Mouse (Mus musculus): ENCODE measurements around the gene Timm8a2. TPM values are rescaled to one million over a fixed set of nuclear protein-coding genes. Genes with fewer than 3 reads are reported as not detected.

Gene Timm8a2
- not detected in 2 replicates for polyA plus RNA-seq (2015; fragmentation: Nextera tagmentation; extraction: Ambion mirVana)

- Histone ChIP-seq H3K4me3 (replicated peaks) (no peak within 1 kb of the TSS), H3K9ac (replicated peaks) (no peak within 1 kb of the TSS), H3K9me3 (no peaks in the 10 kb centered on the region), H3K4me2 (replicated peaks) (no peak within 1 kb of the TSS), H3K4me1 (replicated peaks) (no peaks in the 10 kb centered on the region), H3K27ac (no peak within 1 kb of the TSS), H3K36me3 (no peaks in the 10 kb centered on the region), H3K27me3 (no peaks in the 10 kb centered on the region)
- WGBS = 96% methylated on average over 13 of the region's 13 CpGs
- no peak for ATAC-seq
Measured at GRCm38 (mm10) chr14:122034451-122034850, at the start of gene Timm8a2. TSS of gene Timm8a2 (plus strand) at chr14:122034674.

- no peaks in the 10 kb centered on the region for H3K27me3 ChIP-seq
- H3K36me3 ChIP-seq = no peaks in the 10 kb centered on the region
- ATAC-seq = no peak
- H3K4me1 ChIP-seq (replicated peaks) = 0 out of 2 replicates have a peak, but pooled peaks cover 3% of the 10 kb centered on the region
- H3K4me3 ChIP-seq (replicated peaks) = no peak overlapping the region
- H3K9me3 ChIP-seq = no peaks in the 10 kb centered on the region
- no peak overlapping the region for H3K4me2 ChIP-seq (replicated peaks)
- H3K9ac ChIP-seq (replicated peaks) = no peak overlapping the region
- WGBS = 86% methylated on average over 3 of the region's 3 CpGs
- no peak overlapping the region for H3K27ac ChIP-seq
Measured at GRCm38 (mm10) chr14:121985477-121985876, 49.0 kb upstream of the Timm8a2 start.

DNA sequence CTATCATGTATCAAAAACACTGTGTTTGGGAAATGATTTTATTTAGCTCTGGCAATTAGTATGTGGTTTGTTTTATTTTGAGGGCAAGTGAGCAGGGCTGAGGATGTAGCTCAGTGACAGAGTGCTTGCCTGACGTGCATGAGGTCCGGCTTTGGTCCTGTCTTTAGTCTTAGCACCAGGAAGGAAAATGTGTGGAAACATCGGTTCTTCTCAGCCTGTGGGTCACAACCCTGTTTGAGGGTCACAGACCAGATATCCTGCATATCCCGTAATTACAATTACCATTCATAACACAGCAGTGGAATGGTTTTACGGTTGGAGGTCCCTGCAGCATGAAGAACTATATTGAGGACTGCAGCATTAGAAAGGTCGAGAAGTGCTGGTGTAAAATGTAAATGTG lies 48.4 kb upstream of the Timm8a2 start:
- no peaks in the 10 kb centered on the region for H3K27me3 ChIP-seq
- no peaks in the 10 kb centered on the region for H3K9me3 ChIP-seq
- H3K9ac ChIP-seq (replicated peaks) = no peak overlapping the region
- H3K36me3 ChIP-seq = no peaks in the 10 kb centered on the region
- H3K4me2 ChIP-seq (replicated peaks) = no peak overlapping the region
- WGBS = 88% methylated on average over 6 of the region's 6 CpGs
- no peak for ATAC-seq
- H3K27ac ChIP-seq = no peak overlapping the region
- H3K4me1 ChIP-seq (replicated peaks) = 0 out of 2 replicates have a peak, but pooled peaks cover 3% of the 10 kb centered on the region
- no peak overlapping the region for H3K4me3 ChIP-seq (replicated peaks)

DNA sequence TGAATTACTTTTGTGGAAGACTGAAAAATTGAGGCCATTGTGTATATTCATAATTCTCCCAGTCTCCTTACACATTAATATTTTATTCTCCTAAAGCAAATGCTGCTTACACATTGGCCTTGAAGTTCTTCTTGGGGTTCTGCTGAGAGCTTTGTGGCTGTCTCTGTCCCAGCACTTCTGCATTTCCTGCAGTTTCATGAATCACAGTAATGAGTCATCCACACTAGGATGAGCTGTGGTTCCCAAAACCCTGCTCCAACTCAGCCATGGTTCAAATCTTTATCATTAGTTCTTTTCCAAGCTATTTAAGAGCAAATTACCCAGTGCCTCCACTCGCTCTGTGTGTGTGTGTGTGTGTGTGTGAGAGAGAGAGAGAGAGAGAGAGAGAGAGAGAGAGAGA lies 47.2 kb upstream of the Timm8a2 start:
- Histone ChIP-seq H3K4me1 (replicated peaks) (0 out of 2 replicates have a peak, but pooled peaks cover 3% of the 10 kb centered on the region), H3K4me2 (replicated peaks) (no peak overlapping the region), H3K27ac (no peak overlapping the region), H3K4me3 (replicated peaks) (no peak overlapping the region), H3K9me3 (no peaks in the 10 kb centered on the region), H3K36me3 (no peaks in the 10 kb centered on the region), H3K27me3 (no peaks in the 10 kb centered on the region), H3K9ac (replicated peaks) (no peak overlapping the region)
- no peak for ATAC-seq
- 94% methylated on average over 1 of the region's 1 CpGs for WGBS

- no peaks in the 10 kb centered on the region for H3K27me3 ChIP-seq
- H3K4me1 ChIP-seq (replicated peaks) = 0 out of 2 replicates have a peak, but pooled peaks cover 3% of the 10 kb centered on the region
- H3K27ac ChIP-seq = no peak overlapping the region
- no peak for ATAC-seq
- no peaks in the 10 kb centered on the region for H3K36me3 ChIP-seq
- H3K9ac ChIP-seq (replicated peaks) = no peak overlapping the region
- H3K4me2 ChIP-seq (replicated peaks) = no peak overlapping the region
- 83% methylated on average over 4 of the region's 4 CpGs for WGBS
- no peak overlapping the region for H3K4me3 ChIP-seq (replicated peaks)
- no peaks in the 10 kb centered on the region for H3K9me3 ChIP-seq
Measured at GRCm38 (mm10) chr14:121987691-121988090, 46.8 kb upstream of the Timm8a2 start.

- 97% methylated on average over 3 of the region's 3 CpGs for WGBS
- no peak overlapping the region for H3K9ac ChIP-seq (replicated peaks)
- peaks cover 7% of the 10 kb centered on the region for H3K36me3 ChIP-seq
- H3K27me3 ChIP-seq = no peaks in the 10 kb centered on the region
- no peaks in the 10 kb centered on the region for H3K9me3 ChIP-seq
- no peaks in the 10 kb centered on the region for H3K4me1 ChIP-seq (replicated peaks)
- no peak overlapping the region for H3K4me3 ChIP-seq (replicated peaks)
- no peak overlapping the region for H3K4me2 ChIP-seq (replicated peaks)
- ATAC-seq = no peak
- no peak overlapping the region for H3K27ac ChIP-seq
Measured at GRCm38 (mm10) chr14:121989331-121989730, 45.1 kb upstream of the Timm8a2 start.

DNA sequence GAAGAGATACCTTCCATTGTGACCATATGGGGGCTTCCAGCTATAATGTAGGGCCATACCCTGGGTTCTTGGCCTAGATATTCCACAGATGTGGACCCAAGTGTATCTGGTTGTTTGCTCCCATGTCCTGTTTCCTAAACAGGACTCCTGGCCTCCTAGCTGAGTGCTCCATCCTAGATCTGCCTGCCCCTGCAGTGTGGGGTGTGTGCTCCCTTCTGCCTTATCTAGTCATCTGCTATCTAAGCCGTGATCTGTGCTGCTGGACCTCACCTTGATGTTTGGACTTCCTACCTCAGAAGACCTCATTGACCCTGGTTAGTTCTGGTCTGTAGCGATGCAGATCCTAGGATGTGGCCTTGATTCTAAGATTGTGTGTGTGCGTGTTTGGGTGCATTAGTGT lies 44.6 kb upstream of the Timm8a2 start:
- Histone ChIP-seq H3K9me3 (no peaks in the 10 kb centered on the region), H3K4me3 (replicated peaks) (no peak overlapping the region), H3K27me3 (no peaks in the 10 kb centered on the region), H3K27ac (no peak overlapping the region), H3K4me2 (replicated peaks) (no peak overlapping the region), H3K36me3 (peaks cover 12% of the 10 kb centered on the region), H3K9ac (replicated peaks) (no peak overlapping the region), H3K4me1 (replicated peaks) (no peaks in the 10 kb centered on the region)
- ATAC-seq = no peak
- 97% methylated on average over 3 of the region's 3 CpGs for WGBS

GRCm38 (mm10) chr14:121990897-121991296 lies 43.6 kb upstream of the Timm8a2 start:
- 93% methylated on average over 6 of the region's 6 CpGs for WGBS
- Histone ChIP-seq H3K9me3 (no peaks in the 10 kb centered on the region), H3K27ac (no peak overlapping the region), H3K4me2 (replicated peaks) (no peak overlapping the region), H3K9ac (replicated peaks) (no peak overlapping the region), H3K36me3 (peaks cover 22% of the 10 kb centered on the region), H3K4me1 (replicated peaks) (no peaks in the 10 kb centered on the region), H3K4me3 (replicated peaks) (no peak overlapping the region), H3K27me3 (no peaks in the 10 kb centered on the region)
- ATAC-seq = no peak

DNA sequence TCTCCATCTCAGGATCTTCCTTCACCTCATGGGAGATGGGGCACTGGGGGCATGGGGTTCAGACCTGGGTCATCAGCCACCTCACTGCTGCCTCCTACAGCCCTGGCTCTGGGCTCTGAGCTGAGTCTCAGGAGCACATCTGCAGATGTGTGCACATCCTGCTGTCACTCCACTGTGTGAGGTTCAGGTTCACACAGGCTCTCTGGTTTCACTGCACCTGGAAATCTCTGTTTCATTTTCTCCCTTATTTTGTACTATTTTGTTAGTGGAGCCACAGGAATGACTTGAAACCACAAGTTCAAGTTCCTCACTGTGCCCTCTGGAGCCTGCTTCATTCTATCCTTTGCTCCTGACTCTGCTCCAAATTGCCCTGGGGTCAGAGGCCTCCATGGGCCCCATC lies 42.6 kb upstream of the Timm8a2 start:
- no peak for ATAC-seq
- H3K36me3 ChIP-seq = peaks cover 32% of the 10 kb centered on the region
- no peaks in the 10 kb centered on the region for H3K4me1 ChIP-seq (replicated peaks)
- H3K9me3 ChIP-seq = no peaks in the 10 kb centered on the region
- H3K27ac ChIP-seq = no peak overlapping the region
- no peak overlapping the region for H3K4me3 ChIP-seq (replicated peaks)
- no peaks in the 10 kb centered on the region for H3K27me3 ChIP-seq
- H3K4me2 ChIP-seq (replicated peaks) = no peak overlapping the region
- no peak overlapping the region for H3K9ac ChIP-seq (replicated peaks)

- H3K27ac ChIP-seq = no peak overlapping the region
- H3K9ac ChIP-seq (replicated peaks) = no peak overlapping the region
Measured at GRCm38 (mm10) chr14:121992395-121993280, 41.8 kb upstream of the Timm8a2 start.

GRCm38 (mm10) chr14:121993616-121994015 lies 40.9 kb upstream of the Timm8a2 start:
- WGBS = 92% methylated on average over 4 of the region's 4 CpGs
- no peak for ATAC-seq

More at GRCm38 (mm10) chr14:121992395-121993280, 41.8 kb upstream of the Timm8a2 start:
- ATAC-seq = no peak
- H3K4me2 ChIP-seq (replicated peaks) = no peak overlapping the region
- no peaks in the 10 kb centered on the region for H3K4me1 ChIP-seq (replicated peaks)
- no peak overlapping the region for H3K4me3 ChIP-seq (replicated peaks)
- peaks cover 36% of the 10 kb centered on the region for H3K36me3 ChIP-seq
- H3K9me3 ChIP-seq = no peaks in the 10 kb centered on the region
- WGBS = 94% methylated on average over 13 of the region's 13 CpGs
- H3K27me3 ChIP-seq = no peaks in the 10 kb centered on the region

GRCm38 (mm10) chr14:121994171-121994700 lies 40.2 kb upstream of the Timm8a2 start:
- WGBS = 95% methylated on average over 17 of the region's 17 CpGs
- no peak overlapping the region for H3K9ac ChIP-seq (replicated peaks)
- no peak overlapping the region for H3K4me2 ChIP-seq (replicated peaks)
- ATAC-seq = no peak
- H3K27me3 ChIP-seq = no peaks in the 10 kb centered on the region
- H3K27ac ChIP-seq = no peak overlapping the region
- H3K4me3 ChIP-seq (replicated peaks) = no peak overlapping the region
- peaks cover 42% of the 10 kb centered on the region for H3K36me3 ChIP-seq
- no peaks in the 10 kb centered on the region for H3K4me1 ChIP-seq (replicated peaks)
- H3K9me3 ChIP-seq = no peaks in the 10 kb centered on the region

More at GRCm38 (mm10) chr14:121993616-121994015, 40.9 kb upstream of the Timm8a2 start:
- H3K27ac ChIP-seq = no peak overlapping the region
- H3K36me3 ChIP-seq = peaks cover 42% of the 10 kb centered on the region
- no peak overlapping the region for H3K9ac ChIP-seq (replicated peaks)
- no peaks in the 10 kb centered on the region for H3K9me3 ChIP-seq
- H3K4me1 ChIP-seq (replicated peaks) = no peaks in the 10 kb centered on the region
- H3K4me3 ChIP-seq (replicated peaks) = no peak overlapping the region
- H3K4me2 ChIP-seq (replicated peaks) = no peak overlapping the region
- H3K27me3 ChIP-seq = no peaks in the 10 kb centered on the region

All from midbrain, embryonic 13.5 days (tissue).